Comparison of ENCODE assay signal across 11 mouse cellular contexts in the genomic region with DNA sequence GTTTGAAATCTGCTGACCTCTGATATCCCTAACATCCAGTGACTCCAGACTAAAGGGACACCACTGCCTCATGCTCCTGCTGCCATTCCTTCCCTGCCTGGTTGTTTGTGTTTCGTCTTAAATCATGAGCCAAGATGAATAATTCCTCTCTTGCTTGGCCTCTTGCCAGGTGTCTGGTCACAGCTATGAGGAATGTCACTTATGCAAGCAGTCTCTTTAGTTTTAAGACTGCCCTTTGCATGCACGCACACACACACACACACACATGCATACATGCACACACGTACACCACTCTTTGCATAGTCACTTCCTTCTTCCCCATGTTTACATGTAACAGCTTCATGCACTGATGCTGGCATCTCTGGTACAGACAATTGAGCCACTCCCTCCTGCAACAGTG.
A peak's percentile ranks its signal among the peaks of the same experiment; 100 is the strongest.
DNase-seq lines count a peak whose midpoint lies in the region; ATAC-seq and TF ChIP-seq lines count a peak whose summit lies in the region.
"Had no signal": no experiment of that assay in that cellular context is flagged by ENCODE, and none has a peak within 500 bp of the region (broad histone marks: within the 10 kb centered on the region; RNA-seq: fewer than 3 reads in every experiment).

No protein-coding gene starts in this region.

- no peak overlapping the region for H3K9ac ChIP-seq in kidney, embryonic 16.5 days (replicated peaks; ENCODE audit: low read length)
- H3K9ac ChIP-seq: neural tube, embryonic 15.5 days had no signal

- peak; percentile 50; the same call in 1 of the 2 replicates for ATAC-seq in kidney, embryonic 16.5 days (ENCODE audit: low FRiP score, low TSS enrichment)

- no peaks in the 10 kb centered on the region for H3K9me3 ChIP-seq in kidney, embryonic 16.5 days (ENCODE audit: low read length)
- H3K9me3 ChIP-seq: neural tube, embryonic 15.5 days had no signal

- H3K27me3 ChIP-seq in kidney, embryonic 16.5 days (ENCODE audit: insufficient read depth, low read length), result no peaks in the 10 kb centered on the region
- no peaks in the 10 kb centered on the region for H3K27me3 ChIP-seq in testis, adult 2 months (ENCODE audit: control insufficient read depth, insufficient read depth, low read length)
- H3K27me3 ChIP-seq: neural tube, embryonic 15.5 days had no signal

- H3K4me3 ChIP-seq in kidney, embryonic 16.5 days (ENCODE audit: low read length), result no peak overlapping the region
- peak overlapping the region; percentile 51; the same call in 1 of the 2 replicates for H3K4me3 ChIP-seq in testis, adult 2 months (ENCODE audit: control insufficient read depth, low read depth, low read length)
- H3K4me3 ChIP-seq: neural tube, embryonic 15.5 days had no signal

- TF ChIP-seq CTCF in testis, adult 2 months (IDR thresholded peaks at IDR 0.05; ENCODE audit: control insufficient read depth, insufficient read depth, insufficient replicate concordance, low read depth, low read length), result no peak
- TF ChIP-seq CTCF in brain, embryonic 14.5 days (IDR thresholded peaks at IDR 0.05; ENCODE audit: borderline replicate concordance, extremely low read depth, insufficient read depth, insufficient read length), result no peak

- H3K27ac ChIP-seq in kidney, embryonic 16.5 days (ENCODE audit: low read length), result no peak overlapping the region
- no peak overlapping the region for H3K27ac ChIP-seq in testis, adult 2 months (ENCODE audit: control insufficient read depth, insufficient read depth, low read depth, low read length)
- H3K27ac ChIP-seq: neural tube, embryonic 15.5 days had no signal

- H3K36me3 ChIP-seq in kidney, embryonic 16.5 days (ENCODE audit: insufficient read depth, low read length), result no peaks in the 10 kb centered on the region
- no peaks in the 10 kb centered on the region for H3K36me3 ChIP-seq in testis, adult 2 months (ENCODE audit: control insufficient read depth, insufficient read depth, low read length)
- H3K36me3 ChIP-seq: neural tube, embryonic 15.5 days had no signal

- TF ChIP-seq POLR2A in testis, adult 2 months (IDR thresholded peaks at IDR 0.05; ENCODE audit: control insufficient read depth, low read depth, low read length), result no peak
- no peak for TF ChIP-seq POLR2A in brain, embryonic 14.5 days (IDR thresholded peaks at IDR 0.05; ENCODE audit: borderline replicate concordance, extremely low read depth, insufficient read depth, insufficient read length, poor library complexity, severe bottlenecking)

- peaks cover 11% of the 10 kb centered on the region for H3K4me1 ChIP-seq in kidney, embryonic 16.5 days (ENCODE audit: insufficient read depth, low read length)
- no peaks in the 10 kb centered on the region for H3K4me1 ChIP-seq in testis, adult 2 months (ENCODE audit: control insufficient read depth, insufficient read depth, low read length)
- H3K4me1 ChIP-seq: neural tube, embryonic 15.5 days had no signal

- no peak overlapping the region for H3K4me2 ChIP-seq in kidney, embryonic 16.5 days (replicated peaks; ENCODE audit: low read depth, low read length)
- H3K4me2 ChIP-seq: neural tube, embryonic 15.5 days had no signal

- WGBS in kidney, embryonic 16.5 days, result 31% methylated on average over 3 of the region's 3 CpGs

- DNase-seq in kidney, adult 9 months, result no peak
- no peak for DNase-seq in testis, postnatal 14 days (ENCODE audit: low spot score)
- peak; percentile 68 for DNase-seq in brain, embryonic 14.5 days (ENCODE audit: low read depth)
- no peak for DNase-seq in B cell, adult 2 months
- no peak for DNase-seq in urinary bladder, postnatal 36 days (ENCODE audit: low spot score in 2 of 2)
- DNase-seq: cerebellum, adult 9-10 months; gastrocnemius, postnatal 14 days; right cerebral cortex, postnatal 4 days had no signal
